Mouse (Mus musculus) ovary, adult 18-20 months (tissue): ENCODE measurements around the gene P2ry12.

Experiments used
- DNase-seq: peaks from one replicate; pipeline ENCODE4 v3.0.0; 2022; ENCODE audit warnings: low spot score, mixed read lengths

P2ry12 gene

GRCm38 (mm10) chr3:59182129-59182528, 80.5 kb downstream of the P2ry12 start:
- DNase-seq: no peak

GRCm38 (mm10) chr3:59181134-59181533, 81.5 kb downstream of the P2ry12 start:
- DNase-seq: no peak

GRCm38 (mm10) chr3:59176871-59177270, 85.8 kb downstream of the P2ry12 start:
- DNase-seq: no peak

- DNase-seq: no peak
Measured at GRCm38 (mm10) chr3:59175234-59175633, 87.4 kb downstream of the P2ry12 start.

- no peak for DNase-seq
Measured at GRCm38 (mm10) chr3:59174426-59175154, 88.1 kb downstream of the P2ry12 start.

GRCm38 (mm10) chr3:59169921-59170627, 92.6 kb downstream of the P2ry12 start:
- peak; percentile 23 for DNase-seq

GRCm38 (mm10) chr3:59169215-59169614, 93.5 kb downstream of the P2ry12 start:
- DNase-seq: no peak

GRCm38 (mm10) chr3:59168476-59168875, 94.2 kb downstream of the P2ry12 start:
- no peak for DNase-seq

GRCm38 (mm10) chr3:59167417-59168054, 95.1 kb downstream of the P2ry12 start:
- DNase-seq: no peak
